Mouse (Mus musculus) limb, embryonic 14.5 days (tissue): ENCODE measurements around the gene Ankrd13b. TPM values are rescaled to one million over a fixed set of nuclear protein-coding genes. Genes with fewer than 3 reads are reported as not detected.

ENCODE experiments used
- ATAC-seq: fragments of 200-750 bp; cut with Nextera tagmentation; 2 replicates; pipeline ENCODE4 v1.8.0; 2017; ENCODE audit warnings: low read depth, moderate number of reproducible peaks, moderate TSS enrichment; ENCODE audit not compliant: low FRiP score
- DNase-seq: peaks from one replicate; pipeline ENCODE4 v3.0.0-alpha.2; 2015; ENCODE audit warnings: low spot score
- H3K27ac ChIP-seq: fragments of 300-500 bp; sonication (generic); replicated peaks from 2 replicates; pipeline ENCODE4 v1.5.1; 2014; ENCODE audit warnings: low read depth, mild to moderate bottlenecking, low read length, moderate library complexity, mixed read lengths
- H3K27me3 ChIP-seq: fragments of 300-500 bp; sonication (generic); 2 replicates; pipeline ENCODE4 v1.6.1; 2014; ENCODE audit warnings: low read length, mixed read lengths; ENCODE audit not compliant: control insufficient read depth, insufficient read depth
- H3K36me3 ChIP-seq: fragments of 300-500 bp; sonication (generic); 2 replicates; pipeline ENCODE4 v1.6.1; 2014; ENCODE audit warnings: mild to moderate bottlenecking, low read length, moderate library complexity, mixed read lengths; ENCODE audit not compliant: control insufficient read depth, insufficient read depth
- H3K4me1 ChIP-seq: fragments of 300-500 bp; sonication (generic); 2 replicates; pipeline ENCODE4 v1.6.1; 2014; ENCODE audit warnings: antibody characterized with exemption, low read length, mixed read lengths; ENCODE audit not compliant: control insufficient read depth, insufficient read depth
- H3K4me2 ChIP-seq: fragments of 300-500 bp; sonication (generic); replicated peaks from 2 replicates; pipeline ENCODE4 v1.6.1; 2014; ENCODE audit warnings: low read depth, mild to moderate bottlenecking, low read length, moderate library complexity; ENCODE audit not compliant: severe bottlenecking
- H3K4me3 ChIP-seq: fragments of 300-500 bp; sonication (generic); replicated peaks from 2 replicates; pipeline ENCODE4 v1.5.1; 2014; ENCODE audit warnings: low read length
- H3K9ac ChIP-seq: fragments of 300-500 bp; sonication (generic); 2 replicates; pipeline ENCODE4 v1.6.1; 2014; ENCODE audit warnings: mild to moderate bottlenecking, low read depth, low read length, moderate library complexity; ENCODE audit not compliant: severe bottlenecking
- H3K9me3 ChIP-seq: fragments of 300-500 bp; sonication (generic); 2 replicates; pipeline ENCODE4 v1.6.1; 2016; ENCODE audit warnings: low read length; ENCODE audit not compliant: control insufficient read depth
- POLR2A ChIP-seq: fragments of 200-500 bp; IDR thresholded peaks from 2 replicates; pipeline ENCODE4 v1.8.0; 2012; ENCODE audit warnings: inconsistent platforms, mild to moderate bottlenecking, moderate library complexity, borderline replicate concordance; ENCODE audit not compliant: insufficient read depth, insufficient read length; ENCODE audit errors: extremely low read depth
- WGBS: fragments of 180-500 bp; shearing (Covaris S2); extraction: QIAGEN DNeasy Blood & Tissue Kit; methylation state at CpG from one replicate; pipeline ENCODE4 v1.1.7; 2014; 5-methylcytosine and 5-hydroxymethylcytosine counted together
- polyA plus RNA-seq, 2 experiments: library from polyadenylated mRNA; depleted of rRNA in 1 of 2; stranded (reverse) in 1 of 2; unstranded in 1 of 2; fragments of >200 nt; fragmentation: Nextera tagmentation in 1 of 2; extraction: Ambion mirVana in 1 of 2; gene quantifications; 2 replicates each; pipeline versions ENCODE4 v1.2.1 to v1.2.3; 2012 to 2014

Gene Ankrd13b
- polyA plus RNA-seq, 2 experiments: 13.9 to 98.1 TPM

DNA sequence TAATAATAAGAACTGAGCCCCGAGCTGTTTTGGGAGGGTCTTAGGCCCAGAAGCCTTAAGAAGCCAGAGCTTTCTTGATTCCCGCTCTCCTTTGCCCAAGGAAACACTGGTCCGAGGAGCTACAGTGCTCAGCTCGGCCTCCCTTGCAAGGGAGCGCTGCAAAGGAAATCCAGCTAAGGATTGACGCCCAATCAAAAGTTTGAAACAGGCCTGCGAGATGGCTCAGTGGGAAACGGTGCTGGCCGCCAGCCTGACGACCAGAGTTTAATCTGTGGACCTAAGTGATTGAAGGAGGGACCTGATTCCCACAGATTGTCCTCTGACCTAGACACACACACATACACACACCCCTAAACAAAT lies 24.3 kb upstream of the Ankrd13b start:
- no peak for DNase-seq
- H3K4me2 ChIP-seq: peak overlapping the region; percentile 96
- H3K9me3 ChIP-seq: no peaks in the 10 kb centered on the region
- ATAC-seq: peak; percentile 12; the same call in 1 of the 2 replicates
- TF ChIP-seq POLR2A: no peak
- H3K4me3 ChIP-seq: peak overlapping the region; percentile 58
- H3K9ac ChIP-seq: peak overlapping the region; percentile 53
- 0 out of 2 replicates have a peak overlapping the region, but pooled peaks have one; percentile 41 for H3K27ac ChIP-seq
- H3K4me1 ChIP-seq: peaks cover 34% of the 10 kb centered on the region
- peaks cover 27% of the 10 kb centered on the region for H3K27me3 ChIP-seq
- WGBS: 8% methylated on average over 10 of the region's 10 CpGs
- H3K36me3 ChIP-seq: peaks cover 20% of the 10 kb centered on the region

DNA sequence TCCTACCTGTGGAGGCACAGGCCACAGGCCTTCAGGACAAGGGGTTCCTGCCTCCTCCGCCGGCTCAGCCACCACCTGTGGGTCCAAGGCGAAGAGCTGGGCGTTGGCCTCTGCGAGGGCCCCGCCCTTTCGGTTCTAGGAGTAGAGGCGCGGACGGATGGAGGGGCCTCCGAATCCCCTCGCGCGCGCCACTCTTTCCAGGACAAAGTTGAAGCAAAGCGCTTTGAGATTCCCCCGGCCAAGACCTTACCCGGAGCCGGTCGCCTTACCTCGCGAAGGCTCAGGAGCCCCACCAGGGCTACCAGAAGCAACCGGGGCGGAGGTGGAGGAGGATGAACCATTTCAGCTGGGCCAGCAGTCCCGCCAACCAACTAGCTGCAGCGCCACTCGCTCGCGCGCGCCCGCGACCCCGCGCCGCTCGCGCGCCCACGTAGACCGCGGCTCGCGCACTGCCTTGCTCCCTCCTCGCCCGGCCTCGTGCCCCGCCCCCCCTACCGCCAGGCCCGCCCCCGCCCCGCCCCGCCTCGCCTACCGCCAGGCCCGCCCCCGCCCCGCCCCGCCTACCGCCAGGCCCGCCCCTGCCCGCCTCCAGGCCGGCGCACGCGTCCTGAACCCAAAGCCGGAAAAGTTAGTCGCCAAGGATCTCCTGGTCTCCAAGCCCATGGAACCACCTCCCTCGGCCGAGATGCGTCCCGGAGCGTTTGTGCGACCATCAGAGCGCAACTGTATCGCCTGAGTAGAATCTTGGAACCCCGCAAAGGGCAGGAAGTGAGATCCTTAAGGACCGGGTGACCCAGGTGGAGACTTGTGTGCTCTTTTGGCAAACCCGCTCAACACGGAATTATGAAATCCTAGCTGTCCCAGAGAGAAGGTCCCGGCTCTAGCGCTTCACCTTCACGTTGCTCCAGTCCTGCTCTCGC lies 23.7 kb upstream of the Ankrd13b start:
- H3K9ac ChIP-seq: peak overlapping the region; percentile 69
- DNase-seq (peak; percentile 92), ATAC-seq (peak; percentile 76)
- peaks cover 24% of the 10 kb centered on the region for H3K36me3 ChIP-seq
- peak overlapping the region; percentile 96 for H3K4me2 ChIP-seq
- peak overlapping the region; percentile 73 for H3K27ac ChIP-seq
- peaks cover 27% of the 10 kb centered on the region for H3K27me3 ChIP-seq
- peak; percentile 70; the same call in 1 of the 2 replicates for TF ChIP-seq POLR2A
- peak overlapping the region; percentile 58 for H3K4me3 ChIP-seq
- H3K4me1 ChIP-seq: peaks cover 40% of the 10 kb centered on the region
- no peaks in the 10 kb centered on the region for H3K9me3 ChIP-seq
- WGBS: under 1% methylated on average over 61 of the region's 84 CpGs

DNA sequence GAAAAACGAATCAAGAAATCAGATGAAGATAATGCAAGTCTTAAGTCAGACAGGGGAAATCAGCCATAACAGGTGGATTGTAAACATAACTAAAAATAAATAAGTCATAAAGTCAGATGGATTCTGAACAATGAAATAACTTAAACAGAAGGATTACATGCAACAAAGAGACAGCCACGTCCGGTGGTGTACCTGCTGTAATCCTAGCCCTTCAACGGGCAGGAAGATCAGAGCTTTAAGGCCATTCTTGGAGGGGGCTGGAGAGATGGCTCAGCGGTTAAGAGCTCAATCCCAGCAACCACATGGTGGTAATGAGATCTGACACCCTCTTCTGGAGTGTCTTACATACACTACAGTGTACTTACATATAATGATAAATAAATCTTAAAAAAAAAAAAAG lies 21.9 kb upstream of the Ankrd13b start:
- peaks cover 41% of the 10 kb centered on the region for H3K4me1 ChIP-seq
- 0 out of 2 replicates have a peak overlapping the region, but pooled peaks have one; percentile 58 for H3K4me3 ChIP-seq
- 82% methylated on average over 5 of the region's 5 CpGs for WGBS
- no peaks in the 10 kb centered on the region for H3K9me3 ChIP-seq
- H3K36me3 ChIP-seq: peaks cover 36% of the 10 kb centered on the region
- DNase-seq (no peak), ATAC-seq (no peak)
- H3K9ac ChIP-seq: no peak overlapping the region
- H3K4me2 ChIP-seq: no peak overlapping the region
- peaks cover 24% of the 10 kb centered on the region for H3K27me3 ChIP-seq
- TF ChIP-seq POLR2A: no peak
- no peak overlapping the region for H3K27ac ChIP-seq

DNA sequence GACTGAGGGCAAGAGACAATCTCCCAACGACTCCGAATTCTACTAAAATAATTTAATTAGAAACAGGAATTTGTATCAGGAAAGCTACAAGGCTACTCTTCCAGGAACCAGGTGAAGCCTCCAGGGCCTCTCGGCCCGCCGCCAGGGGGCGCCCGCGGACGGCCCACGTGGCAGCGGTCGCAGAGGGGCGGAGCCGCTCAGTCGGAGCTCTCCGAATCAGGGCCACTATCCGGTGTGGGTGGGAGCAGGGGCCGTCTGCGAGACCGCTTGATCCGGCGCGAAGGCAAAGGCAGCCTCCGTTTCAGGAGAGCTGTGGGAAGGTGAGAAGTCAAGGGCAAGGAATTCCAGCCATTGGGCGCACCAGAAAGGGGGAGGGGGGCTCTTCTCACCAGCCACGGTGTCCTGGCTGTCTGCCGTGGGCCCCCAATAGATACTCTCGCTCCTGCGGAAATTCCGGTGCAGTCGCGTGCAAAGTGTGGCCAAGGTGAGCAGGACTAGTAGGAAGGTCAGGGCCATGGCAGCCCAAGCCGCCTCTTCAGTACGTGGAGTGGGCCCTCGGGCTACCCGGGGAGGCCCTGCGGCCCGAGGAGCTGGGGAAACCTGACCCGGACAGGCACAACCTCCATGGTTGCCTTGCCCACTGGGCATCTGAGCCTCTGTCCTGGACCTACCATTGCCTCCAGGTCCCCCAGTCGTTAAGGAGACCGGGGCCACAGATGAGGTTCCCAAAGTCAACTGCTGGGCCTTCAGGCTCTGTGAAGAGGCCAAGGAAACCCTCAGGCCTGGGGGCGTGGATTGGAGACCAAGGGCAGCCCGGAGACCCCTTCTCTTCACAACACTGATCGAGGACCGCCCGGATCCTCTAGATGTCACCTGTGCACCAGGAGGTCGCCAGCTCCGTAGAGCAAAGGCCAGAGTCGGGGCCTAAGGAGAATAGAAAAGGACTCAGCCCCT lies 18.9 kb upstream of the Ankrd13b start:
- peaks cover 66% of the 10 kb centered on the region for H3K36me3 ChIP-seq
- H3K4me3 ChIP-seq: peak overlapping the region; percentile 38

DNA sequence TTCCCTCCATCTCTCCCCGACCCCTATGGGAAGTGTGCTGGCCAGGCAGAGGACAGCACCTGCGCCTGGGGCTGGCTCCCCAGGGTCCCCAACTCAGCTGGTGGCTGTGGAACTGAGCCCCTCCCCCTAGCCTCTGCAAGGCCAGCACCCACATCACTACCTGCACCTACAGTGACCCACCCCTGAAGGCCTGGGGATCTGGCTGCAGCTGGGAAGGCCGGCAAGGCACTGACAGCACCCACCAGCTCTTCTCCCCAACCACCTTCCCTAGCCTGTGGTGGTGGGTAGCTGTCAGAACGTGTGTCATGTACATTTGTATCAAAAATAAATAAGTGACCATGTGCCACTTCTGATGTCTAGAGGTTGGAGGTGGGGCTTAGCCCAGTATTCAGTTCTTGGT lies 17.9 kb upstream of the Ankrd13b start:
- Histone ChIP-seq H3K36me3 (peaks cover 76% of the 10 kb centered on the region), H3K9me3 (no peaks in the 10 kb centered on the region), H3K9ac (no peak overlapping the region), H3K27ac (no peak overlapping the region), H3K4me2 (no peak overlapping the region), H3K27me3 (no peaks in the 10 kb centered on the region), H3K4me3 (no peak overlapping the region), H3K4me1 (peaks cover 17% of the 10 kb centered on the region)
- 69% methylated on average over 4 of the region's 4 CpGs for WGBS
- no peak for TF ChIP-seq POLR2A
- DNase-seq (no peak), ATAC-seq (no peak)

More for the DNA sequence above, 18.9 kb upstream of the Ankrd13b start:
- Histone ChIP-seq H3K27me3 (no peaks in the 10 kb centered on the region), H3K9me3 (no peaks in the 10 kb centered on the region), H3K27ac (peak overlapping the region; percentile 63; the same call in 1 of the 2 replicates), H3K9ac (peak overlapping the region; percentile 53), H3K4me1 (peaks cover 18% of the 10 kb centered on the region), H3K4me2 (peak overlapping the region; percentile 75)
- ATAC-seq (peak; percentile 72), DNase-seq (peak; percentile 81)
- whole genome bisulfite sequencing: 17% methylated on average over 39 of the region's 49 CpGs
- no peak for TF ChIP-seq POLR2A
